Mouse (Mus musculus) thymus, postnatal 0 days (tissue): ENCODE data around the gene Olfr613. TPM values are rescaled to one million over a fixed set of nuclear protein-coding genes. Genes with fewer than 3 reads are reported as not detected.
"Not testable (repeated sequence)": the region's sequence is repeated elsewhere in the genome, so short reads cannot be mapped to it uniquely, and the experiment has no call there.

ENCODE experiments used
- DNase-seq: peaks from one replicate; pipeline ENCODE4 v3.0.0-alpha.2; 2015; ENCODE audit warnings: low spot score
- microRNA-seq: library from miRNA; unstranded; fragments of <30 nt; microRNA quantifications from one replicate; pipeline ENCODE4, GENCODE M21; 2016; ENCODE audit warnings: borderline number of aligned reads
- polyA plus RNA-seq: library from polyadenylated mRNA; unstranded; fragments of >200 nt; fragmentation: Nextera tagmentation; extraction: Ambion mirVana; gene quantifications from 2 replicates; pipeline ENCODE4 v1.2.1, GENCODE M21; 2015

The Olfr613 gene
- not detected in 2 replicates for polyA plus RNA-seq

DNA sequence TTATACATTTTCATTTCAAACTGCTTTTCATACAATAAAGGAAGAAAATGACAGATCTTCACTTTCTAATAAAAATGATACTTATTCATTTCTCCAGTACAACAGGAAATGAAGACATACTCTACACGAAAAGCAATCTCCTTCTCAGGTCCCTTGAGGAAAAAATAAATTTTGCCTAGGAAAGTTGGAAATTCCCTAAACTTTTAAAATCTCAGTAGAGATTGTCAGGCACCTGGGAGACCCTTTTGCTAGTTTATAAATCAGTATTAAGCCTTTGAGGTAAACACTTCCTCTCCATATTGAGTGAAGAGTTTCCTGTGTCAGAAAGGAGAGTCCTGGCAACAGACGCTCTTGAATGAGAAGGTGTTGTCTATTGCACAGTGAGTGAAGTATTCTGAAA is at the start of gene Olfr613:
Olfr613 (plus strand) TSS at position 301 of the 400 bp plus-strand sequence.
- DNase-seq, result no peak

DNA sequence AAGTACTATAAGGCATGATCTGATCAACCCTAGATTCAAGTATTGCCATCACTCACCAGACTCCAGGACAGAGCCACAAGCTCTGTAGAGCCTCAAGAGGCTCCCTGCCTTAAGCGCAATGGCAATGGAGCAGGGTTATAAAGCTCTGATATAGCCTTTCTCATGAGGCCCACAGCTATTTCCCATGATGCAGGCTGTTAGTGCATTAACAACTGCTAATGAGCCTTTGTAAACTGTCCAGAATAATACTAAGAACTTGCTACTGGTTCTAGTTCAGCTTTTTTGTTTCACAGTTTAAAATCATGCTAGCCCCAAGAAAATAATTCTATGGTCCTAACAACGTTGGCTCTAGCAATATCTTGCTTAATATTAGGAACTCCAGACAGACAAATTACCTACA is 35.9 kb upstream of the Olfr613 start, which contains the start of gene Olfr610:
Olfr610 (minus strand) TSS at position 101 of the 400 bp plus-strand sequence.
- no peak for DNase-seq

DNA sequence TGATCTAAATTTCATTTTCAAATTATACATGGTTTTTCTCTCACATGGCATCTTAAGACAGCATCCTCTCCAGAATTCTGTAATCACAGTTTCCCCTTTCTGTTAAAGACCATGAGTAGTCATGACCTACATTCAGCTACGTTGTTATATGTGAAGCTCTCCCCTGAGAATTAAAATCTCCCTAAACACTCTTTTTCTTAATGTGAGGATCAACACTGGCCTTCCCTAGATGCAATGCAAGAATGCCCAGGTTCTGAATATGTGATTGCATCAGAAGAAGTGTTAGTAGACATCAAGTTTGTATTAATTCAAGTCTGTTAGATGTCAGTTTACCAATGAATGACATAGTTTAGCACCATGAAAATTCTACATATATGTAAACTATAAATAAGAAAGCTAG is 27.1 kb upstream of the Olfr613 start, which contains the start of gene Olfr611:
Olfr611 (minus strand) TSS at position 101 of the 400 bp plus-strand sequence.
- DNase-seq, result not testable (repeated sequence)

DNA sequence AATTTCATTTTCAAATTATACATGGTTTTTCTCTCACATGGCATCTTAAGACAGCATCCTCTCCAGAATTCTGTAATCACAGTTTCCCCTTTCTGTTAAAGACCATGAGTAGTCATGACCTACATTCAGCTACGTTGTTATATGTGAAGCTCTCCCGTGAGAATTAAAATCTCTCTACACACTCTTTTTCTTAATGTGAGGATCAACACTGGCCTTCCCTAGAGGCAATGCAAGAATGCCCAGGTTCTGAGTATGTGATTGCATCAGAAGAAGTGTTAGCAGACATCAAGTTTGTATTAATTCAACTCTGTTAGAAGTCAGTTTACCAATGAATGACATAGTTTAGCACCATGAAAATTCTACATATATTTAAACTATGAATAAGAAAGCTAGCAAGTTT is 5.3 kb upstream of the Olfr613 start, which contains the start of gene Olfr612:
Olfr612 (minus strand) TSS at position 101 of the 400 bp plus-strand sequence.
- DNase-seq, result not testable (repeated sequence)

DNA sequence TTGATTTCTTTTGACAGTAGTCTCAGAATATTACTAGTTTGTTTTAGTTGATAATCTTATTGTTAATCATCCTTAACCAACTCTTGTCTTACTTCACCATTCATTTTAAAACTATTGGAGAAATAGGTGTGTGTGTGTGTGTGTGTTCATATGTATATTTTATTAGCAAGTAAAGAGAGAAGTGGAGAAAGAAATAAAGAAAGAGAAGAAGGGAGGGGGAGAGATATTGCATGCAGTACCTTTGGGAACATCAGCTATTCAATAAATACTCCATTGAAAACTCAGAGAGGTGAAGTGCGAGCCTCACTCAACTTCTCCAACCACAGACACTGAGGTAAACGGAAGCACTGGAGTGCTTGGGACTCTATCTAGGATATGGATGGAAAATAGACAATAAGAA is 7.9 kb downstream of the Olfr613 start, which contains the start of gene Olfr615:
Olfr615 (plus strand) TSS at position 301 of the 400 bp plus-strand sequence.
- DNase-seq, result no peak

DNA sequence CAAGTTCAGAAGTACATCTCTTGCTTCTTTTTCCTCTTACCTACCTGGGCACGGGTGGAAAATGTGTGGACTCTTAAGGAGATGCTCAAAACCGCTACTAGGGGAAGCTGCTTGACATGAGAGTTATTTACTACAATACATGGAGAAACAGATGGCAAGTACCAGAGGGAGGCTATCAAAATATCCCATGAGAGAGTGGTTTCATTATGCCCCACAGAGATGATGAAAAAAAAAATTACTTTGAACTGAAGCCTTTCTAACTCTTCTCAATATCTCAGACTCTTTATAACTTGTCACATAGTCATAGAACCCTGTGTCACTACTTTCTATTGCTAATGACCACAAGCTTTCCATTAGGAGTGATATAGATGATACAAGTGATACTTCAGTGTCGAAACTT is 21.2 kb downstream of the Olfr613 start, which contains the start of gene Olfr616:
Olfr616 (minus strand) TSS at position 101 of the 400 bp plus-strand sequence.
- no peak for DNase-seq

DNA sequence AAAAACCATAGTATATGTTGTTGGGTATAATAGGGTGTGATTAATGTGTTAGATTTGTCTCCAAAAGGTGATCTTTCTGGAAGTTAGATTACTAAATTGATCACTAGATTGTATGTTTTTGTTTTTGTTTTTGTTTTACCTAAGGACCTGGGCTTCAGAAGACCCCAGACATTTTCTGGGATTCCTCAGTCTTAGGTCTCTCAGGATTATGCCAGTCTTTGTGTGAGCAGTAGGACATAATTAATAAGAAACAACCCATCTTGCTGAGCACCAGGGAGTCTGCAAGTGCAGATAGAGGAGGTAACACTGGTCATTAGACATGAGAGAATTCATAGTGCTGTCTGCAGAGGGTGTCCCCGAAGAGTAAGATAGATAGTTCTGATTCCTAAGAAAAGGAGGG is 24.9 kb downstream of the Olfr613 start, which contains the start of gene Olfr617:
Olfr617 (plus strand) TSS at position 301 of the 400 bp plus-strand sequence.
- DNase-seq, result no peak

DNA sequence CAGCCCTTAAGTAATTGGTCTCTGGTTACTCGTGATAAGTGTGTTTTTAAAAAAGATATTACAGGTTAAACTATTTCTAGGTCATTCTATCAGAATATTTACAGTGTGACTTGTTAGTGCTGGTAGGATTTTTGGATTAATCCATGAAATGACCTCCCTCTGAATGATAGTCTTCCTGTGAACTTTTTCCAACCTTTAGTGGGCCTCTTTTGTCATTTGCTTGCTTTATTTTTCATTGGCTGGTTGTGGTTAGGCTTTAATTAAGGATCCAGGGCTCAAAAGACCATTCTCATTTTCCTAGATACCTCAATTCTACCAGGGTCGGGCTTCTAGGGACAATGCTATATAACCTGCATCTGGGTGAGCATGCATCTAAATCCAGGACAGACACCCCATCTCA is 41.9 kb downstream of the Olfr613 start, which contains the start of gene Olfr618:
Olfr618 (plus strand) TSS at position 301 of the 400 bp plus-strand sequence.
- no peak for DNase-seq

DNA sequence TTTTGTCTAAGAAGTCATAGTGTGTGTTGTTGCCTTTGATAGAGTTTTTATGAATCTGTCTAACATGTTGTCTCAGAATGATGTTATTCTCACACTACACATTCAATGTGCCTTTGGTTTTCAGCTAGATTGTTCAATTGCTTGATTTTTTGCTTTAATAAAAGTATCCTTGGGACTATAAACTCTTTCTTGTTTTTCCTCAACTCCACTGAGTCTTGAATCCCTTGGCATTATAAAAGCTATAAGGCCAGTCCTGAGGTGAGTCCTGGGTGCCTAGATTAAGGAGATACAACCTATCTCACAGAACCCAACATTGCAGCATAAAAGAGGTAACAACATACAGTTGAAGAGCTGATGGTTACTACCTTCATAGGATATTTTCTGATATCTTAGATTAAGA is 52.4 kb downstream of the Olfr613 start, which contains the start of gene Olfr619:
Olfr619 (plus strand) TSS at position 301 of the 400 bp plus-strand sequence.
- DNase-seq, result no peak

Small RNA genes lying within 50 kb of the gene (microRNA-seq; reads per million reads assigned to microRNA genes)
- not detected for gene Gm26506

Other genes starting within 250 kb of the Olfr613 start
- gene Olfr596, start 242.4 kb upstream of the Olfr613 start, polyA plus RNA-seq, result not detected in 2 replicates
- not detected in 2 replicates for gene Olfr597, start 231.8 kb upstream of the Olfr613 start, polyA plus RNA-seq
- gene Olfr598, start 224.5 kb upstream of the Olfr613 start, polyA plus RNA-seq, result not detected in 2 replicates
- gene Olfr599, start 212.2 kb upstream of the Olfr613 start, polyA plus RNA-seq, result not detected in 2 replicates
- gene Olfr600, start 198.4 kb upstream of the Olfr613 start, polyA plus RNA-seq, result not detected in 2 replicates
- gene Olfr601, start 185.4 kb upstream of the Olfr613 start, polyA plus RNA-seq, result not detected in 2 replicates
- gene Olfr603, start 161.9 kb upstream of the Olfr613 start, polyA plus RNA-seq, result not detected in 2 replicates
- not detected in 2 replicates for gene Usp17lc, start 133.0 kb upstream of the Olfr613 start, polyA plus RNA-seq
- not detected in 2 replicates for gene Olfr605, start 102.6 kb upstream of the Olfr613 start, polyA plus RNA-seq
- not detected in 2 replicates for gene Olfr606, start 99.0 kb upstream of the Olfr613 start, polyA plus RNA-seq
- gene Olfr607, start 83.9 kb upstream of the Olfr613 start, polyA plus RNA-seq, result not detected in 2 replicates
- not detected in 2 replicates for gene Olfr608, start 78.2 kb upstream of the Olfr613 start, polyA plus RNA-seq
- not detected in 2 replicates for gene Olfr609, start 50.0 kb upstream of the Olfr613 start, polyA plus RNA-seq
- not detected in 2 replicates for gene Olfr610, start 36.0 kb upstream of the Olfr613 start, polyA plus RNA-seq
- not detected in 2 replicates for gene Olfr611, start 27.2 kb upstream of the Olfr613 start, polyA plus RNA-seq
- gene Olfr612, start 5.4 kb upstream of the Olfr613 start, polyA plus RNA-seq, result not detected in 2 replicates
- not detected in 2 replicates for gene Olfr615, start 8.0 kb downstream of the Olfr613 start, polyA plus RNA-seq
- not detected in 2 replicates for gene Olfr616, start 21.1 kb downstream of the Olfr613 start, polyA plus RNA-seq
- gene Olfr617, start 25.0 kb downstream of the Olfr613 start, polyA plus RNA-seq, result not detected in 2 replicates
- gene Olfr618, start 42.0 kb downstream of the Olfr613 start, polyA plus RNA-seq, result not detected in 2 replicates
- gene Olfr619, start 52.5 kb downstream of the Olfr613 start, polyA plus RNA-seq, result not detected in 2 replicates
- not detected in 2 replicates for gene Olfr620, start 64.5 kb downstream of the Olfr613 start, polyA plus RNA-seq
- gene Olfr622, start 94.6 kb downstream of the Olfr613 start, polyA plus RNA-seq, result not detected in 2 replicates
- gene Olfr623, start 115.6 kb downstream of the Olfr613 start, polyA plus RNA-seq, result not detected in 2 replicates
- gene Olfr624, start 123.1 kb downstream of the Olfr613 start, polyA plus RNA-seq, result not detected in 2 replicates
- gene Olfr625-ps1, start 134.6 kb downstream of the Olfr613 start, polyA plus RNA-seq, result not detected in 2 replicates
- not detected in 2 replicates for gene Olfr243, start 166.6 kb downstream of the Olfr613 start, polyA plus RNA-seq
- not detected in 2 replicates for gene Olfr628, start 182.3 kb downstream of the Olfr613 start, polyA plus RNA-seq
- not detected in 2 replicates for gene Olfr629, start 196.9 kb downstream of the Olfr613 start, polyA plus RNA-seq
- gene Olfr630, start 209.3 kb downstream of the Olfr613 start, polyA plus RNA-seq, result not detected in 2 replicates
- gene Olfr69, start 223.5 kb downstream of the Olfr613 start, polyA plus RNA-seq, result not detected in 2 replicates
- gene Olfr68, start 231.6 kb downstream of the Olfr613 start, polyA plus RNA-seq, result not detected in 2 replicates
- gene Olfr67, start 243.7 kb downstream of the Olfr613 start, polyA plus RNA-seq, result not detected in 2 replicates